Mouse (Mus musculus): ENCODE measurements around the gene Nkg7. TPM values are rescaled to one million over a fixed set of nuclear protein-coding genes. Genes with fewer than 3 reads are reported as not detected.

The Nkg7 gene
- polyA plus RNA-seq, 1 experiment from 2014 or later = 3.7 TPM

DNA sequence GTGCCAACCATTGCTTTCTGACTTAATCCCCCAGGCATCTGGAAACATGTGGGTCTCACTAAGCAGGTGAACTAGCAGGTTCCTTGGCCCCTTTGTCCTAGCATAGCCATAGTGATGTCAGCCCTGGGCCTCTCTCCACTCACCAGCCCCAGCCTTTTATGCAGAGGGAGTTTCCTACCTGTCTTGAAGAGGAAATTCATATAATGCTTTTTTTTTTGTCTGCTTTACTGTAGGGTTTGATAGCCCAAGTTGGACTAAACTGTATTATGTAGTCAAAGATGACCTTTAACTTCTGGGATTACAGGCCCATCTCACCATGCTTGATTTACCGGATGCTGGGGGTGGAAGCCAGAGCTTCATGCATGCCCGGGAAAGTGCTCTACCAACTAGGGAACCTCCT, 12.9 kb downstream of the Nkg7 start:
- Histone ChIP-seq H3K4me3 (replicated peaks) (no peak overlapping the region), H3K4me1 (0 out of 2 replicates have a peak, but pooled peaks cover 4% of the 10 kb centered on the region), H3K9ac (no peak overlapping the region), H3K4me2 (no peak overlapping the region), H3K9me3 (no peaks in the 10 kb centered on the region), H3K36me3 (peaks cover 9% of the 10 kb centered on the region; the same call in 1 of the 2 replicates), H3K27me3 (replicated peaks) (no peaks in the 10 kb centered on the region), H3K27ac (no peak overlapping the region)
- ATAC-seq (ENCODE audit: insufficient read depth, low FRiP score, low read depth) = no peak
- WGBS = 91% methylated on average over 2 of the region's 2 CpGs

DNA sequence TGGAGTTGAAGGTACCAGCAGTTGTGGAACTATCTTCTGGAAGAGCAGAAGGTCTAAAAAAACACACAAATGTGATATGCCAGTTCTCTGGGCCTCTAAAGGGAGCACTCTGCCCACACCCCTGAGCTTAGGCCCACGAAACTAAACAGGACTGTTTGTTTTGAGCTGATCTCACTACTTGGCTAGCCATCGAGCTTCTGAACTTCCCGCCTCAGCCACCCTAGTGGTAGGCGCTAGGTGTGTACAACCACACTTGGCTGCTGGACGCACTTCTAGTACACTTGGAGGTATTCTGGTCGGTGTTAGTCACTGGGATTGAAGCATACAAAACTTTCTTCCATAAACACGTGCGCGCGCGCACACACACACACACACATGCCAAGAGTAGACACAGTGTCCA, 14.9 kb downstream of the Nkg7 start:
- no peaks in the 10 kb centered on the region for H3K27me3 ChIP-seq (replicated peaks)
- H3K4me3 ChIP-seq (replicated peaks) = no peak overlapping the region
- no peaks in the 10 kb centered on the region for H3K9me3 ChIP-seq
- H3K27ac ChIP-seq = no peak overlapping the region
- H3K36me3 ChIP-seq = peaks cover 20% of the 10 kb centered on the region; the same call in 1 of the 2 replicates
- H3K4me2 ChIP-seq = no peak overlapping the region
- 91% methylated on average over 11 of the region's 11 CpGs for WGBS
- no peaks in the 10 kb centered on the region for H3K4me1 ChIP-seq
- no peak overlapping the region for H3K9ac ChIP-seq
- no peak for ATAC-seq (ENCODE audit: insufficient read depth, low FRiP score, low read depth)

DNA sequence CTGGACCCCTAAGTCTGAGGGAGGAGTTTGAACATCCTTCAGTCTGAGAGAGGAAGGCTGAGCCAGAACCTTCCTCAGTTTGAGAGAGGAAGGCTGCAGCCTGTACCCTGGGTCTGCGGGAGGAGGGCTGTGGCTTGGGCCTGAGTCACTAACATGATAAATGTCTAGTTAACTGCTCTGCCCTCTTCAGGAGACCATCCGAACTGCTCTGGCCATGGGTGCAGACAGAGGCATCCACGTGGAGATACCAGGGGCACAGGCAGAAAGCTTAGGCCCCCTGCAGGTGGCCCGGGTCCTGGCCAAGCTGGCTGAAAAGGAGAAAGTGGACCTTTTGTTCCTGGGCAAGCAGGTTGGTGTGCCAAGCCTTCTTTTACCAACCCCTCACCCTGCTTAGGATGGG, 15.7 kb downstream of the Nkg7 start:
- ATAC-seq (ENCODE audit: insufficient read depth, low FRiP score, low read depth) = no peak
- H3K9me3 ChIP-seq = no peaks in the 10 kb centered on the region
- H3K27ac ChIP-seq = no peak overlapping the region
- H3K9ac ChIP-seq = no peak overlapping the region
- H3K4me3 ChIP-seq (replicated peaks) = no peak overlapping the region
- H3K4me1 ChIP-seq = no peaks in the 10 kb centered on the region
- 30% methylated on average over 4 of the region's 4 CpGs for WGBS
- no peak overlapping the region for H3K4me2 ChIP-seq
- peaks cover 28% of the 10 kb centered on the region; the same call in 1 of the 2 replicates for H3K36me3 ChIP-seq
- no peaks in the 10 kb centered on the region for H3K27me3 ChIP-seq (replicated peaks)

DNA sequence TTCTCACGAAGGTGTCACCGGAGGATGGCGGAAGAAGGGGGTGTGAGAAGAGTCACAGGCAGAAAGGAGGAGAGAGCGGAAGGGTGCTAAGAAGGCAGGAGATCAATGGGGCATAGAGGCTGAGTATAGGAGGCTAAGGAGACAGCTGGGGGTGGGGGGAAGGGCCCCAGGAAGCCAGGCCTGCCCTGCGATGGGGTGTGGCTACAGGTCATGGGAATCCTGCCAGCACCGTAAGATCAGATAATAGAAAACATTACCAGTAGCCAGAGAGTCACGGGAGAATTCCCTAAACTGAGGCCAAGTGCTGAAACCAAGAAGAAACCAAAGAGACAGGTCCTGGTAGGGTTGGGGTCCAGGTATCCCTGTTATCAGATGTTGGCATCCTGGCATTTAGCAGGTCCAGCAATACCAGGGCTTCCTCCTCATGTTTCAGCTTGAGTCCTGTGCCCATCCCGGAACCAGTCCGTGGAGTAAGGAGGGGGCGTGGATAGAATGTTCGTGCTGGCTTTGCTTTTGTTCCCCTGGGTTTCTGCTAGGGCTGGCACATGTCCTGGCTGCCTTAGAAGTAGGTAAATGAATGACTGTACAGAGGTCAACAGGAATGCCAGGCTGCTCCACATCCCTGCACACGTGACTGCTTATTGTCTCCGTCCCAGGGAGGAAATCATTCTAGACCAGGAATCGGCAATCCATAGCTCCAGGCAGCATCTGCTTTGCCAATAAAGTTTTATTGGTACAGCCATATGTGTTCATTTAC, 16.9 kb downstream of the Nkg7 start:
- no peak; the same call in 1 of the 2 replicates for ATAC-seq (ENCODE audit: insufficient read depth, low FRiP score, low read depth)
- no peaks in the 10 kb centered on the region for H3K27me3 ChIP-seq (replicated peaks)

DNA sequence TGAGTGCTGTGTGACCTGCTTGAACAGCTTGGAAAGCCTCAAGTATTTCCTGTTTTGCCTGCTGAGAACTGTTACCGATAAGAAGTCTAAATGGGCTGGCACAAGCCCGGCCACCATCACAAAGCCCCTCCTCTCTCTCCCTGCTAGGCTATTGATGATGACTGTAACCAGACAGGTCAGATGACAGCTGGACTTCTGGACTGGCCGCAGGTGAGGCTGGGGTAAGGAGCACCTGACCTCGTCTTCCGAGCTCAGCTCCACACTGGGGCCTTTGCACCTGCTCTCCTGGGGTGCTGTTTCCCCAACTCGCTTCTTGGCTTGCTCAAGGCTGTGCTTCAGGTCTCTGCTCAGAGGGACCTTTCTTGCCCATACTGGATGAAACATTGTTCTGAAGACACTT, 17.5 kb downstream of the Nkg7 start:
- H3K9me3 ChIP-seq = no peaks in the 10 kb centered on the region
- H3K9ac ChIP-seq = no peak overlapping the region
- H3K4me3 ChIP-seq (replicated peaks) = no peak overlapping the region
- no peaks in the 10 kb centered on the region for H3K4me1 ChIP-seq
- H3K36me3 ChIP-seq = peaks cover 28% of the 10 kb centered on the region; the same call in 1 of the 2 replicates
- no peak overlapping the region for H3K4me2 ChIP-seq
- H3K27ac ChIP-seq = no peak overlapping the region
- 89% methylated on average over 6 of the region's 6 CpGs for WGBS
- H3K27me3 ChIP-seq (replicated peaks) = no peaks in the 10 kb centered on the region
- ATAC-seq (ENCODE audit: insufficient read depth, low FRiP score, low read depth) = no peak

More for the DNA sequence above, 16.9 kb downstream of the Nkg7 start:
- peaks cover 28% of the 10 kb centered on the region; the same call in 1 of the 2 replicates for H3K36me3 ChIP-seq
- no peak overlapping the region for H3K9ac ChIP-seq
- WGBS = 79% methylated on average over 14 of the region's 14 CpGs
- no peaks in the 10 kb centered on the region for H3K4me1 ChIP-seq
- H3K4me3 ChIP-seq (replicated peaks) = no peak overlapping the region
- no peaks in the 10 kb centered on the region for H3K9me3 ChIP-seq
- H3K27ac ChIP-seq = no peak overlapping the region
- no peak overlapping the region for H3K4me2 ChIP-seq

DNA sequence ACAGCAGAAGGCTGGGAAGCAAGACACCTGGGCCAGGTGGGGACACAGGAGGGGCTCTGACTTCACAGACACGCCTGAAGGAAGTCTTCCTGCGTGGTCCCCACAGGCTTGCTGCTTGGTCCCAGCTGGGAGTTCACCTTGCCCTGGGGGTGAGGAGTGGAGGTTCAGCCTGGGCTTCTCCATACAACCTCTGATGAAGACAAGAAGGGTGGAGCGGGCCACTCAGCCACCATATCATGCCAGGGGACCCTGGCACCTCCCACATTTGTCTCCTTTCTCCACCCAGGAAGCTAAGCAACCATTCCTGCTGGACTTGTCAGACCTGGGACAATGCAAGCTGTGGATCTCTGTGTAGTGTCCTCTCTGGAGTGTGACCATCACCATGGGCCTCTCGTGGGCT, 26.0 kb downstream of the Nkg7 start, which contains the start of gene Vsig10l:
Gene Vsig10l (plus strand): TSS at position 301 of the 400 bp plus-strand sequence.
- Histone ChIP-seq H3K9ac (no peak within 1 kb of the TSS), H3K27me3 (replicated peaks) (no peaks in the 10 kb centered on the region; the same call in 1 of the 2 replicates), H3K27ac (no peak within 1 kb of the TSS), H3K4me3 (replicated peaks) (no peak within 1 kb of the TSS), H3K4me1 (peaks cover 10% of the 10 kb centered on the region; the same call in 1 of the 2 replicates), H3K9me3 (no peaks in the 10 kb centered on the region), H3K4me2 (no peak within 1 kb of the TSS), H3K36me3 (no peaks in the 10 kb centered on the region)
- 59% methylated on average over 4 of the region's 4 CpGs for WGBS
- no peak for ATAC-seq (ENCODE audit: insufficient read depth, low FRiP score, low read depth)

DNA sequence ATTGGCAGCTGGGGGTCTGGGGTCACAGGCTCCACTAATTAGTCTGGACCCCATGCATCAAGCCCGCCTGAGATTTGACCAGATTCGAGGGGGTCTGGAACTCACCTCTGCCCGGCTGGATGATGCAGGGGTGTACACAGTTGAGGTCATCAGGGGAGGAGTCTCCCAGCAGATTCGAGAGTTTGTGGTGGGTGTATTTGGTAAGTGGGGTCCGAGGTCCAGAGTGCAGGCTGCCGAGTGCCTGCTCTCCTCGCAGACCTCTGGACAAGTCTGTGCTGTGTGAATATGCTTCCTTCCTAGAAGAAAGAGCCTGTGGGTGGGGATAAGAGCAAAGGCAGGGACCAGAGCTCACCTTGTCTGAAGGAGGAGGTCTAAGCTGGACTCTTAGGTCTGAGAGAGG, 27.1 kb downstream of the Nkg7 start:
- no peak for ATAC-seq (ENCODE audit: insufficient read depth, low FRiP score, low read depth)
- H3K4me1 ChIP-seq = peaks cover 10% of the 10 kb centered on the region; the same call in 1 of the 2 replicates
- no peak overlapping the region for H3K9ac ChIP-seq
- H3K4me2 ChIP-seq = no peak overlapping the region
- H3K9me3 ChIP-seq = no peaks in the 10 kb centered on the region
- no peak overlapping the region for H3K27ac ChIP-seq
- no peaks in the 10 kb centered on the region; the same call in 1 of the 2 replicates for H3K27me3 ChIP-seq (replicated peaks)
- H3K4me3 ChIP-seq (replicated peaks) = no peak overlapping the region
- no peaks in the 10 kb centered on the region for H3K36me3 ChIP-seq
- WGBS = 77% methylated on average over 7 of the region's 7 CpGs

DNA sequence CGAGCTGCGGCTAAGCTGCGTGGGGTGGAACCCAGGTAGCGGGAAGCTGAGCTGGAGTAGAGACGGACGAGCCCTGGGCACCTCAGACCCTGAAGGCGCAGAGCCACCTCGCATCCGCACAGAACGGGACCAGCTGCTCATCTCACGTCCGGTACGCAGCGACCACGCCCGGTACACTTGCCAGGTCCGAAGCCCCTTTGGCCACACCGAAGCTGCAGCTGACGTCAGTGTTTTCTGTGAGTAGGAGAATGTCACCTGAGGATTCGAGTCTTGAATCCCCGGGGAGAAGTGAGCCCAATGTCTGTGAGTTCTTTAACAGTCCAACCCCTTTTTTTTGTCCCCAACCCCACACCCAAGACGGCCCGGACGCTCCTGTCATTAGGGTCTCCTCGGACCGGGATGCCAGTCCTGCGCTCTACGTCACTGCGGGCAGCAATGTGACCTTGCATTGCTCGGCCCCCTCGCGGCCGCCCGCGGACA, 28.0 kb downstream of the Nkg7 start:
- 0 out of 2 replicates have a peak overlapping the region, but pooled peaks have one; percentile 14 for H3K9ac ChIP-seq
- H3K4me1 ChIP-seq = peaks cover 10% of the 10 kb centered on the region; the same call in 1 of the 2 replicates
- no peaks in the 10 kb centered on the region for H3K9me3 ChIP-seq
- H3K4me2 ChIP-seq = peak overlapping the region; percentile 85
- H3K36me3 ChIP-seq = no peaks in the 10 kb centered on the region
- ATAC-seq (ENCODE audit: insufficient read depth, low FRiP score, low read depth) = no peak
- WGBS = 6% methylated on average over 35 of the region's 35 CpGs
- H3K4me3 ChIP-seq (replicated peaks) = peak overlapping the region; percentile 47
- no peak overlapping the region for H3K27ac ChIP-seq
- H3K27me3 ChIP-seq (replicated peaks) = no peaks in the 10 kb centered on the region; the same call in 1 of the 2 replicates

DNA sequence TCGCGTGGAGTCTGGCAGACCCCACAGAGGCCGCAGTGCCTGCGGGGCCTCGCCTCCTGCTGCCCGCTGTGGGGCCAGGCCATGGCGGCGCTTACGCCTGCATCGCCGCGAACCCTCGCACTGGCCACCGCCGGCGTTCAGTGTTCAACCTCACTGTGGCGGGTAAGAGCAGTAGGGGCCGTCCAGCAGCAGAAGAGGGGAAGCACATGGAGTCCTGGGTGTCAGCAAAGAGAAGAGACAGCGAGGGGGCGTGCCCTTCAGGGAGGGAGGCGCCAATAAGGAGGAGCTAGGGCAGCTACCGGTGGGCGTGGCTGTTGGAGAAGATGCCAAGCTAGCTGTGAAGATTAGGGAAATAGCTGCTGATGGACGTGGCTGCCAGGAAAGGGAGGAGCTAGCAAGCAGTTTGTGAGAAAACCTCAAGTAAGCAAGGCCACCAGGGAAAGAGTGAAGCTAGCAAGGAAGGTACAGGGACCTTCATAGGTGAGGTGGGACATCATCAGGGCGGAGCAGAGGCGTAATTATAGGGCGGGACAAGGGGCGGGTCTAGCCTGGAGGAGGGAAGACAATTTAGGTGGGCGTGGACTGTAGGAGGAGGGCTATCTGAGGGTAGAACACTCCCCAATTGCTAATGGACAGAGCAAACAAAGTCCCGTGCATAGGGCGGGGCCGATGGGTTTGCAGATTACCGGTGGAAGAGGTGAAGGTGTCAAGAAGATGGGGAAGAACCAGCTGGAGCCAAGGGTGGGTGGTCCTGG, 28.6 kb downstream of the Nkg7 start:
- Histone ChIP-seq H3K9ac (0 out of 2 replicates have a peak overlapping the region, but pooled peaks have one; percentile 14), H3K4me2 (peak overlapping the region; percentile 85), H3K4me1 (peaks cover 10% of the 10 kb centered on the region; the same call in 1 of the 2 replicates), H3K9me3 (no peaks in the 10 kb centered on the region), H3K27me3 (replicated peaks) (no peaks in the 10 kb centered on the region; the same call in 1 of the 2 replicates), H3K36me3 (no peaks in the 10 kb centered on the region), H3K27ac (peak overlapping the region; percentile 40; the same call in 1 of the 2 replicates), H3K4me3 (replicated peaks) (peak overlapping the region; percentile 47)
- ATAC-seq (ENCODE audit: insufficient read depth, low FRiP score, low read depth) = peak; percentile 89
- under 1% methylated on average over 33 of the region's 33 CpGs for WGBS

DNA sequence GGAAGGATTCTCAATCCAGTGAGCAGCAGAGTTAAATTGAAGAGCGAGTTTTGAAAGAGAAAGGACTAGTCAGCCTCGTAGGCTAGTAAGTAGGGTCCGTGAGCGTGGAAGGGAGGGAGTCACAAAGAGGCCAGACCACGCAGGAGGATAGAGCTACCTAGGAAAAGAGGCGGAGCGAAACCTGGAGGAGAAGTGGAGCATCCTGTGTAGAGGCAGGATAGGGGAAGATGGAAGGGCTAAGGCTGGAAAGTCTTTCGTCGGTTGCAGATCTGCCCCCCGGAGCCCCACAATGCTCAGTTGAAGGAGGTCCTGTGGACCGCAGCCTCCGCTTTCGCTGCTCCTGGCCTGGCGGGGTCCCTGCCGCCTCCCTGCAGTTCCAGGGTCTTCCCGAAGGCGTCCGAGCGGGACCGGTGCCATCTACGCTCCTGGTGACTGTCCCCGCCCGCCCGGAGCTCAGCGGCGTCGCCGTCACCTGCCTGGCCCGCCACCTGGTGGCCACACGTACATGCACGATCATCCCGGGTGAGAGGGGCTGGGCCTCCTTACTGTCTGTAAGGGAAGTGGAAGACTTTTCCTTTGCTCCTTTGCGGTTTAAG, 29.3 kb downstream of the Nkg7 start:
- peak; percentile 57 for ATAC-seq (ENCODE audit: insufficient read depth, low FRiP score, low read depth)
- WGBS = under 1% methylated on average over 33 of the region's 33 CpGs
- H3K4me2 ChIP-seq = peak overlapping the region; percentile 85
- peak overlapping the region; percentile 44; the same call in 1 of the 2 replicates for H3K9ac ChIP-seq
- H3K9me3 ChIP-seq = no peaks in the 10 kb centered on the region
- H3K27ac ChIP-seq = peak overlapping the region; percentile 40; the same call in 1 of the 2 replicates
- no peaks in the 10 kb centered on the region; the same call in 1 of the 2 replicates for H3K27me3 ChIP-seq (replicated peaks)
- peak overlapping the region; percentile 47 for H3K4me3 ChIP-seq (replicated peaks)
- peaks cover 10% of the 10 kb centered on the region; the same call in 1 of the 2 replicates for H3K4me1 ChIP-seq
- H3K36me3 ChIP-seq = no peaks in the 10 kb centered on the region

DNA sequence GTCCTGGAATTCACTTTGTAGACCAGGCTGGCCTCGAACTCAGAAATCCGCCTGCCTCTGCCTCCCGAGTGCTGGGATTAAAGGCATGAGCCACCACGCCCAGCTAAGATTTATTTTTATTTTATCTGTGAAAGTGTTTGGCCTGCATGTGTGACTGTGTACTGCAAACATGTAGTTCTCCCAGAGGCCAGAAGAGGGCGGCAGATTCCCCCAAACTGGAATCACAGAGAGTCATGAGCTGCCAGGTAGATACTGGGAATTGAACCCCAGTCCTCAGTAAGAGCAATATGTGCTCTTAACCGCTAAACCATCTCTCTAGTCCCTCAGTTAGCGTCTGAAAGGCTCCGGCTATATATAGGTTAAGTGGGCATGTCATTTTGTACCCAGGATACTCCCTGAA, 33.5 kb downstream of the Nkg7 start:
- H3K36me3 ChIP-seq = no peaks in the 10 kb centered on the region
- H3K4me3 ChIP-seq (replicated peaks) = no peak overlapping the region
- H3K27me3 ChIP-seq (replicated peaks) = peaks cover 4% of the 10 kb centered on the region; the same call in 1 of the 2 replicates
- WGBS = 44% methylated on average over 8 of the region's 8 CpGs
- H3K4me2 ChIP-seq = no peak overlapping the region
- H3K9ac ChIP-seq = no peak overlapping the region
- 0 out of 2 replicates have a peak, but pooled peaks cover 7% of the 10 kb centered on the region for H3K4me1 ChIP-seq
- ATAC-seq (ENCODE audit: insufficient read depth, low FRiP score, low read depth) = no peak
- H3K9me3 ChIP-seq = no peaks in the 10 kb centered on the region
- no peak overlapping the region for H3K27ac ChIP-seq
